Mouse (Mus musculus): ENCODE measurements at regions not wholly inside any gene's neighbourhood (a gene's known extent, or its start where the extent isn't known, plus 50 kb on each side); places are given as distances from the start of the nearest gene placed in this dataset.

DNA sequence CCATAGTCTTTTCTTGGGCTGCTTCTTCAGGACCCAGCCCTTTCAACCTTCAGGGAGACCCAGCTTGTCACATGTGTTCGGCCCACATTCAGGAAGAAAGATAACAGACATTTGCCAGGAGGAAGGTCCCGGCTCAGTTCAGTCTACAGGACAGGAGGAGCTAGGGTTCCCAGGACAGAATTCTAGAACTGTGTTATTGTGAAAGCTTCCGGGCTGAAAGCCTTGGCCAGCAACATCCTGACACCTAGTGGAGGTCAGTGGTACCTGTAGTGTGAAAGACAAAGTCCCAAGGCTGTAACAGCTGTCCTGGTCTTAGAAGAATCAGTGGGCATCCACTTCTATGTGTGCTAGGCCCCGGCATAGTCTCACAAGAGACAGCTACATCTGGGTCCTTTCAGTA lies 463.1 kb downstream of the Prdm13 start:
- 29% methylated on average over 4 of the region's 4 CpGs for WGBS (ENCODE audit: insufficient replicate concordance)
- ATAC-seq (no peak), DNase-seq (peak; percentile 15)
- Histone ChIP-seq H3K9me3 (ENCODE audit: low read length) (no peaks in the 10 kb centered on the region), H3K9ac (replicated peaks) (no peak overlapping the region), H3K27me3 (ENCODE audit: insufficient read depth, low read length) (no peaks in the 10 kb centered on the region), H3K36me3 (replicated peaks; ENCODE audit: insufficient read depth, low read length) (no peaks in the 10 kb centered on the region), H3K4me2 (ENCODE audit: low read depth, low read length) (no peak overlapping the region), H3K27ac (ENCODE audit: low read depth) (no peak overlapping the region), H3K4me3 (ENCODE audit: low read depth, low read length) (no peak overlapping the region), H3K4me1 (ENCODE audit: insufficient read depth) (no peaks in the 10 kb centered on the region)
- no peak for TF ChIP-seq EP300 (IDR thresholded peaks at IDR 0.05; ENCODE audit: low read depth)
- peak; percentile 59 for TF ChIP-seq CTCF (IDR thresholded peaks at IDR 0.05; ENCODE audit: low read depth)

DNA sequence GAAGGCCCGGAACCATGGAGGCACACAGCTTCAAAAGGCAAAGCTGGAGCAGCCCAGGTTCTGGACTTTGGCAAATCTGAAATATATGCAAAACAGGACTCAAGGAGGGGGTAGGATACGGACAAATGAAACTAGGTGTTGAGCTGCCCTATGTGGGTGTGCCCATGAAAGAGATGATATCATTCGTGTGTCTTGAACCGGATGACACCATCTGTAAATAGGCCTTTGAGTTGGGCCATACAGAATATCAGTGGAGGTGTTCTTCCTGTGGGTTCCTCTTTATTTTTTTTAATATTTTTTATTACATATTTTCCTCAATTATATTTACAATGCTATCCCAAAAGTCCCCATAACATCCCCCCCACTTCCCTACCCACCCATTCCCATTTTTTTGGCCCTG lies 478.1 kb downstream of the Prdm13 start:
- Histone ChIP-seq H3K4me3 (ENCODE audit: low read depth, low read length) (no peak overlapping the region), H3K36me3 (replicated peaks; ENCODE audit: insufficient read depth, low read length) (no peaks in the 10 kb centered on the region), H3K4me1 (ENCODE audit: insufficient read depth) (no peaks in the 10 kb centered on the region), H3K9ac (replicated peaks) (no peak overlapping the region), H3K27me3 (ENCODE audit: insufficient read depth, low read length) (no peaks in the 10 kb centered on the region), H3K27ac (ENCODE audit: low read depth) (no peak overlapping the region), H3K9me3 (ENCODE audit: low read length) (no peaks in the 10 kb centered on the region), H3K4me2 (ENCODE audit: low read depth, low read length) (no peak overlapping the region)
- DNase-seq (no peak), ATAC-seq (no peak)
- TF ChIP-seq CTCF (IDR thresholded peaks at IDR 0.05; ENCODE audit: low read depth), result no peak
- TF ChIP-seq EP300 (IDR thresholded peaks at IDR 0.05; ENCODE audit: low read depth), result no peak
- 92% methylated on average over 4 of the region's 4 CpGs for WGBS (ENCODE audit: insufficient replicate concordance)

DNA sequence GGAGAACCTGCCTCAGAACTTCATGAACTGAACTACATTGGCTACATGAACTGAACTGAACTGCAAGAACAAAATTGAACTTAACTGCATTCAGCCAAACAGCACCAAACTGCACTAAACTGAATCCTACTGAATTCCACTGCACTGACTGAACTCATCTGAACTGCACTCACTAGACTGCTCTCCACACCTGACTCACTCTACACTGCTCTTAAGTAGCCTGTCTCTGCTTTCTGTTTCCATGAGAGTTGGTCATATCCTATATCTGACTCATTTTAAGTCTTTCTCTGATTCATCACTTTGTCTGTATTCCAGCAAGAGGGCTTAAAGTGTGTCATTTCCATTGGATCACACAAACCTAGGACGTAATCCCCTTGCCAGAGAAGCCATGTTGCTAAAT lies 490.1 kb downstream of the Prdm13 start:
- DNase-seq, result no peak
- no peak overlapping the region for H3K4me3 ChIP-seq (ENCODE audit: low read depth, low read length)
- H3K27me3 ChIP-seq (ENCODE audit: insufficient read depth, low read length), result no peaks in the 10 kb centered on the region
- TF ChIP-seq CTCF (IDR thresholded peaks at IDR 0.05; ENCODE audit: low read depth) (no peak), EP300 (IDR thresholded peaks at IDR 0.05; ENCODE audit: low read depth) (no peak)
- H3K36me3 ChIP-seq (replicated peaks; ENCODE audit: insufficient read depth, low read length), result no peaks in the 10 kb centered on the region
- no peak overlapping the region for H3K27ac ChIP-seq (ENCODE audit: low read depth)
- WGBS (ENCODE audit: insufficient replicate concordance), result 63% methylated on average over 1 of the region's 1 CpGs
- ATAC-seq, result no peak
- 0 out of 2 replicates have a peak, but pooled peaks cover 3% of the 10 kb centered on the region for H3K9me3 ChIP-seq (ENCODE audit: low read length)
- no peak overlapping the region for H3K9ac ChIP-seq (replicated peaks)
- no peak overlapping the region for H3K4me2 ChIP-seq (ENCODE audit: low read depth, low read length)
- H3K4me1 ChIP-seq (ENCODE audit: insufficient read depth), result no peaks in the 10 kb centered on the region

DNA sequence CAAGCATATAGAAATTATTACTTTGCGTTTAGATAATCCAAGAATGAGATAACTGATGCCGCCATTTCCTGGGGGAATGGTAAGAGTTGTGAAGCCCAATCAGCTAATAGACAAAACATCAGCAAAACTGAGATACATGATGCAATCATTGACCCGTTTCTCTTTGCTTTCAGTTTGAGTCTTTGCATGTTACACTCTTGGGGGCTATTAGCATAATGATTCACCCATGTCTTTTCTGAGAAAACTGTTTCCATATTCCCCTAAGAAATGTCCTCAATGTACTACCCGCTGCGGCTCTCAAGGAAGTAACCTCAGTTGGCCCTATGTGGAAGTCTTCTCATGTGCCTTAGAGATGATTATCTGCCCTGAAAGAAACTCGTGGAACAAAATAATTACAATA lies 512.0 kb downstream of the Prdm13 start:
- 60% methylated on average over 6 of the region's 6 CpGs for WGBS (ENCODE audit: insufficient replicate concordance)
- no peak overlapping the region for H3K27ac ChIP-seq (ENCODE audit: low read depth)

DNA sequence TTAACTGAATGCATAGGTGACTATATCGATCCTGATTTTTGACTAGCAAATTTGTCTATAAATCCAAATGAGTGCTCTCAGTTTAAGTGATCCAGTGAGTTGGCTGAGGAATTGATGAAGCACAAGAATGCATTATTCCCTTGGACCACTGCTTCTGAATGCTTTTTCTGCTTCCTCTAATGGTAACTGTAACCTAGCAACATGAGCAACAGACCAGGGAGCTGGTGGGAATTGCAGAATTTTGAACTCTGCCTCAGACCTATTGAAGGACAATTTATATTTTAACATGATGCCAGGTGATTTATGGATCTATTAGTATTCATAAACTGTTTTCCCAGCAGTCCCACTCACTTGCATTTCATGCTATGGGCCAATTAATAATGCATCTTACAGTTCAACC lies 512.7 kb downstream of the Prdm13 start:
- DNase-seq (no peak), ATAC-seq (no peak)
- no peak overlapping the region for H3K27ac ChIP-seq (ENCODE audit: low read depth)
- WGBS (ENCODE audit: insufficient replicate concordance), result 82% methylated on average over 1 of the region's 1 CpGs
- no peaks in the 10 kb centered on the region for H3K4me1 ChIP-seq (ENCODE audit: insufficient read depth)
- no peak overlapping the region for H3K9ac ChIP-seq (replicated peaks)
- no peak overlapping the region for H3K4me3 ChIP-seq (ENCODE audit: low read depth, low read length)
- H3K4me2 ChIP-seq (ENCODE audit: low read depth, low read length), result no peak overlapping the region
- no peaks in the 10 kb centered on the region for H3K9me3 ChIP-seq (ENCODE audit: low read length)
- no peaks in the 10 kb centered on the region for H3K27me3 ChIP-seq (ENCODE audit: insufficient read depth, low read length)
- no peaks in the 10 kb centered on the region for H3K36me3 ChIP-seq (replicated peaks; ENCODE audit: insufficient read depth, low read length)
- TF ChIP-seq CTCF (IDR thresholded peaks at IDR 0.05; ENCODE audit: low read depth) (no peak), EP300 (IDR thresholded peaks at IDR 0.05; ENCODE audit: low read depth) (no peak)

More for the DNA sequence above, 512.0 kb downstream of the Prdm13 start:
- H3K4me3 ChIP-seq (ENCODE audit: low read depth, low read length), result no peak overlapping the region
- no peaks in the 10 kb centered on the region for H3K4me1 ChIP-seq (ENCODE audit: insufficient read depth)
- H3K4me2 ChIP-seq (ENCODE audit: low read depth, low read length), result no peak overlapping the region
- H3K9ac ChIP-seq (replicated peaks), result no peak overlapping the region
- no peaks in the 10 kb centered on the region for H3K9me3 ChIP-seq (ENCODE audit: low read length)
- no peak for DNase-seq
- no peaks in the 10 kb centered on the region for H3K27me3 ChIP-seq (ENCODE audit: insufficient read depth, low read length)
- TF ChIP-seq CTCF (IDR thresholded peaks at IDR 0.05; ENCODE audit: low read depth), result no peak
- no peak for TF ChIP-seq EP300 (IDR thresholded peaks at IDR 0.05; ENCODE audit: low read depth)
- no peaks in the 10 kb centered on the region for H3K36me3 ChIP-seq (replicated peaks; ENCODE audit: insufficient read depth, low read length)
- ATAC-seq, result no peak

DNA sequence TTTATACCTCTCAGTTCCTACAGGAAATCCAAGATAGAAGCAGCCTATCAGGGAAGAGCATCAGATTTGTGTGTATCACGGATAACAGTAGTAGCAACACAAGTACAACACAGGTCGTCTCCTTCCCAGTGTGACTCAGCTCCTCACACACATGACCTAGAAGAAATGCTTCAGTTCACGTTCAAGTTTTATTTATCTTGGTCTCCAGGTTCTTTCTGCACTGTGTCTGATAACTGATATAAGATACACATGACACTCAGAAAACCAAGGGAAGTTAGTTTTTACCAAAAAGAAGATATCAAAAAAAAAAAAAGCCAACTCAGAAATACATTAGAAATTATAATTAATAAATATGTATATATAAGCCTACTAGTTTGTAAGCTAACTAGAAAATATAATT lies 515.0 kb downstream of the Prdm13 start:
- no peaks in the 10 kb centered on the region for H3K36me3 ChIP-seq (replicated peaks; ENCODE audit: insufficient read depth, low read length)
- ATAC-seq, result no peak
- H3K27ac ChIP-seq (ENCODE audit: low read depth), result no peak overlapping the region
- no peak overlapping the region for H3K4me2 ChIP-seq (ENCODE audit: low read depth, low read length)
- no peaks in the 10 kb centered on the region for H3K9me3 ChIP-seq (ENCODE audit: low read length)
- no peaks in the 10 kb centered on the region for H3K27me3 ChIP-seq (ENCODE audit: insufficient read depth, low read length)
- no peak for DNase-seq
- TF ChIP-seq EP300 (IDR thresholded peaks at IDR 0.05; ENCODE audit: low read depth), result no peak
- no peak for TF ChIP-seq CTCF (IDR thresholded peaks at IDR 0.05; ENCODE audit: low read depth)
- H3K4me3 ChIP-seq (ENCODE audit: low read depth, low read length), result no peak overlapping the region
- 46% methylated on average over 3 of the region's 3 CpGs for WGBS (ENCODE audit: insufficient replicate concordance)
- no peaks in the 10 kb centered on the region for H3K4me1 ChIP-seq (ENCODE audit: insufficient read depth)
- no peak overlapping the region for H3K9ac ChIP-seq (replicated peaks)

DNA sequence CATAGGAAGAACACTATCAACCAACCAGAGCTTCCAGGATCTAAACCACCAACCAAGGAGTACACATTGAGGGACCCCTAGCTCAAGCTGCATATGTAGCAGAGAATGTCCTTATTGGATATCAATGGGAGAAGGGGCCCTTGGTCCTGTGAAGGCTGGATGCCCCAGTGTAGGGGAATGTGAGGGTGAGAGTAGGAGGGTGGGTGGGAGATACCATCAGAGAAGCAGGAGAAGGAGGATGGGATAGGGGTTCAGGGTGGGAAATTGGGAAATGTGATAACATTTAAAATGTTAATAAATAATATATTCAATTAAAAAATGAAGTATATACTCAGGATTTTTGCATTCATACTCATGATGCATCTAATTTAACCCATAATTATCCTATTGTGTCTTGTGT lies 523.6 kb downstream of the Prdm13 start:
- DNase-seq (no peak), ATAC-seq (no peak)
- no peak overlapping the region for H3K4me3 ChIP-seq (ENCODE audit: low read depth, low read length)
- H3K27ac ChIP-seq (ENCODE audit: low read depth), result no peak overlapping the region
- no peaks in the 10 kb centered on the region for H3K27me3 ChIP-seq (ENCODE audit: insufficient read depth, low read length)
- H3K36me3 ChIP-seq (replicated peaks; ENCODE audit: insufficient read depth, low read length), result no peaks in the 10 kb centered on the region
- no peak for TF ChIP-seq EP300 (IDR thresholded peaks at IDR 0.05; ENCODE audit: low read depth)
- no peak for TF ChIP-seq CTCF (IDR thresholded peaks at IDR 0.05; ENCODE audit: low read depth)
- no peaks in the 10 kb centered on the region for H3K9me3 ChIP-seq (ENCODE audit: low read length)
- no peaks in the 10 kb centered on the region for H3K4me1 ChIP-seq (ENCODE audit: insufficient read depth)
- H3K9ac ChIP-seq (replicated peaks), result no peak overlapping the region
- H3K4me2 ChIP-seq (ENCODE audit: low read depth, low read length), result no peak overlapping the region

Measured in liver, postnatal 0 days (tissue).